Mouse (Mus musculus): ENCODE results near the gene Zmpste24. TPM values are rescaled to one million over a fixed set of nuclear protein-coding genes. Genes with fewer than 3 reads are reported as not detected.

Zmpste24 gene
- polyA plus RNA-seq, 1 experiment from 2014 or later = 26.8 TPM

- H3K4me3 ChIP-seq = no peak overlapping the region
- H3K9me3 ChIP-seq = no peaks in the 10 kb centered on the region
- H3K36me3 ChIP-seq (replicated peaks) = no peaks in the 10 kb centered on the region
- DNase-seq (ENCODE audit: low spot score) = no peak
- no peak overlapping the region for H3K27ac ChIP-seq (replicated peaks)
- H3K4me1 ChIP-seq = no peaks in the 10 kb centered on the region
- WGBS = 73% methylated on average over 1 of the region's 1 CpGs
- H3K27me3 ChIP-seq (replicated peaks; ENCODE audit: low read depth, poor library complexity, severe bottlenecking) = no peaks in the 10 kb centered on the region
These were observed 69.9 kb downstream of the Zmpste24 start for GRCm38 (mm10) chr4:121028146-121028545.

GRCm38 (mm10) chr4:121025681-121026080 lies 72.4 kb downstream of the Zmpste24 start:
- no peaks in the 10 kb centered on the region for H3K9me3 ChIP-seq
- no peak for DNase-seq (ENCODE audit: low spot score)
- no peak overlapping the region for H3K4me3 ChIP-seq
- H3K27me3 ChIP-seq (replicated peaks; ENCODE audit: low read depth, poor library complexity, severe bottlenecking) = no peaks in the 10 kb centered on the region
- H3K4me1 ChIP-seq = peaks cover 4% of the 10 kb centered on the region
- WGBS = 69% methylated on average over 2 of the region's 2 CpGs
- no peaks in the 10 kb centered on the region for H3K36me3 ChIP-seq (replicated peaks)
- no peak overlapping the region for H3K27ac ChIP-seq (replicated peaks)

- H3K4me1 ChIP-seq = peaks cover 4% of the 10 kb centered on the region
- 89% methylated on average over 2 of the region's 2 CpGs for WGBS
- no peak overlapping the region for H3K27ac ChIP-seq (replicated peaks)
These were observed 74.1 kb downstream of the Zmpste24 start for GRCm38 (mm10) chr4:121023941-121024340.

GRCm38 (mm10) chr4:121023464-121023863 lies 74.6 kb downstream of the Zmpste24 start:
- H3K36me3 ChIP-seq (replicated peaks) = no peaks in the 10 kb centered on the region
- H3K9me3 ChIP-seq = no peaks in the 10 kb centered on the region
- H3K27ac ChIP-seq (replicated peaks) = no peak overlapping the region
- no peaks in the 10 kb centered on the region for H3K27me3 ChIP-seq (replicated peaks; ENCODE audit: low read depth, poor library complexity, severe bottlenecking)
- DNase-seq (ENCODE audit: low spot score) = no peak
- WGBS = 87% methylated on average over 7 of the region's 7 CpGs
- no peak overlapping the region for H3K4me3 ChIP-seq
- peaks cover 4% of the 10 kb centered on the region for H3K4me1 ChIP-seq

More at GRCm38 (mm10) chr4:121023941-121024340, 74.1 kb downstream of the Zmpste24 start:
- Histone ChIP-seq H3K9me3 (no peaks in the 10 kb centered on the region), H3K4me3 (no peak overlapping the region), H3K36me3 (replicated peaks) (no peaks in the 10 kb centered on the region), H3K27me3 (replicated peaks; ENCODE audit: low read depth, poor library complexity, severe bottlenecking) (no peaks in the 10 kb centered on the region)
- no peak for DNase-seq (ENCODE audit: low spot score)

GRCm38 (mm10) chr4:121021911-121022310 lies 76.1 kb downstream of the Zmpste24 start:
- no peak overlapping the region for H3K4me3 ChIP-seq
- no peaks in the 10 kb centered on the region for H3K36me3 ChIP-seq (replicated peaks)
- DNase-seq (ENCODE audit: low spot score) = no peak
- peaks cover 12% of the 10 kb centered on the region for H3K4me1 ChIP-seq
- H3K9me3 ChIP-seq = no peaks in the 10 kb centered on the region
- peak overlapping the region; percentile 14; the same call in 1 of the 2 replicates for H3K27ac ChIP-seq (replicated peaks)
- no peaks in the 10 kb centered on the region for H3K27me3 ChIP-seq (replicated peaks; ENCODE audit: low read depth, poor library complexity, severe bottlenecking)

GRCm38 (mm10) chr4:121020040-121020790 lies 77.8 kb downstream of the Zmpste24 start:
- H3K36me3 ChIP-seq (replicated peaks) = no peaks in the 10 kb centered on the region
- H3K27me3 ChIP-seq (replicated peaks; ENCODE audit: low read depth, poor library complexity, severe bottlenecking) = no peaks in the 10 kb centered on the region
- peaks cover 28% of the 10 kb centered on the region for H3K4me1 ChIP-seq
- no peak for DNase-seq (ENCODE audit: low spot score)
- WGBS = 81% methylated on average over 10 of the region's 10 CpGs
- H3K9me3 ChIP-seq = no peaks in the 10 kb centered on the region
- H3K27ac ChIP-seq (replicated peaks) = no peak overlapping the region
- H3K4me3 ChIP-seq = no peak overlapping the region

GRCm38 (mm10) chr4:121018250-121018649 lies 79.8 kb downstream of the Zmpste24 start:
- Histone ChIP-seq H3K27me3 (replicated peaks; ENCODE audit: low read depth, poor library complexity, severe bottlenecking) (no peaks in the 10 kb centered on the region), H3K9me3 (no peaks in the 10 kb centered on the region), H3K4me3 (no peak overlapping the region), H3K36me3 (replicated peaks) (no peaks in the 10 kb centered on the region), H3K27ac (replicated peaks) (no peak overlapping the region), H3K4me1 (peaks cover 32% of the 10 kb centered on the region)
- no peak for DNase-seq (ENCODE audit: low spot score)
- WGBS = 84% methylated on average over 3 of the region's 3 CpGs

GRCm38 (mm10) chr4:121016928-121017657 lies 80.9 kb downstream of the Zmpste24 start, which contains the start of gene Smap2:
Gene Smap2, minus strand, starts transcription at chr4:121017247.
- Histone ChIP-seq H3K27ac (replicated peaks) (peak within 1 kb of the TSS; percentile 92), H3K4me3 (peak within 1 kb of the TSS; percentile 99), H3K36me3 (replicated peaks) (no peaks in the 10 kb centered on the region), H3K27me3 (replicated peaks; ENCODE audit: low read depth, poor library complexity, severe bottlenecking) (no peaks in the 10 kb centered on the region), H3K4me1 (peaks cover 32% of the 10 kb centered on the region), H3K9me3 (no peaks in the 10 kb centered on the region)
- under 1% methylated on average over 48 of the region's 48 CpGs for WGBS
- peak; percentile 100 for DNase-seq (ENCODE audit: low spot score)

- Histone ChIP-seq H3K27ac (replicated peaks) (peak overlapping the region; percentile 92), H3K4me3 (peak overlapping the region; percentile 99), H3K27me3 (replicated peaks; ENCODE audit: low read depth, poor library complexity, severe bottlenecking) (no peaks in the 10 kb centered on the region), H3K4me1 (peaks cover 28% of the 10 kb centered on the region), H3K36me3 (replicated peaks) (no peaks in the 10 kb centered on the region), H3K9me3 (no peaks in the 10 kb centered on the region)
- DNase-seq (ENCODE audit: low spot score) = no peak
- 8% methylated on average over 40 of the region's 40 CpGs for WGBS
These were observed 81.8 kb downstream of the Zmpste24 start for GRCm38 (mm10) chr4:121016021-121016898.

- H3K4me3 ChIP-seq = peak overlapping the region; percentile 99; the same call in 1 of the 2 replicates
These were observed 82.8 kb downstream of the Zmpste24 start for GRCm38 (mm10) chr4:121015268-121015659.

GRCm38 (mm10) chr4:121014594-121015267 lies 83.3 kb downstream of the Zmpste24 start:
- no peaks in the 10 kb centered on the region for H3K27me3 ChIP-seq (replicated peaks; ENCODE audit: low read depth, poor library complexity, severe bottlenecking)
- DNase-seq (ENCODE audit: low spot score) = no peak
- no peaks in the 10 kb centered on the region for H3K9me3 ChIP-seq
- H3K27ac ChIP-seq (replicated peaks) = no peak overlapping the region
- no peaks in the 10 kb centered on the region for H3K36me3 ChIP-seq (replicated peaks)
- peaks cover 29% of the 10 kb centered on the region for H3K4me1 ChIP-seq
- 83% methylated on average over 10 of the region's 10 CpGs for WGBS
- 0 out of 2 replicates have a peak overlapping the region, but pooled peaks have one; percentile 3 for H3K4me3 ChIP-seq

More at GRCm38 (mm10) chr4:121015268-121015659, 82.8 kb downstream of the Zmpste24 start:
- Histone ChIP-seq H3K9me3 (no peaks in the 10 kb centered on the region), H3K27me3 (replicated peaks; ENCODE audit: low read depth, poor library complexity, severe bottlenecking) (no peaks in the 10 kb centered on the region), H3K27ac (replicated peaks) (no peak overlapping the region), H3K4me1 (peaks cover 28% of the 10 kb centered on the region), H3K36me3 (replicated peaks) (no peaks in the 10 kb centered on the region)
- no peak for DNase-seq (ENCODE audit: low spot score)
- WGBS = 86% methylated on average over 7 of the region's 7 CpGs

Data from embryonic facial prominence, embryonic 10.5 days (tissue).